Mouse (Mus musculus): ENCODE data around the gene 1700017D01Rik.

1700017D01Rik gene

DNA sequence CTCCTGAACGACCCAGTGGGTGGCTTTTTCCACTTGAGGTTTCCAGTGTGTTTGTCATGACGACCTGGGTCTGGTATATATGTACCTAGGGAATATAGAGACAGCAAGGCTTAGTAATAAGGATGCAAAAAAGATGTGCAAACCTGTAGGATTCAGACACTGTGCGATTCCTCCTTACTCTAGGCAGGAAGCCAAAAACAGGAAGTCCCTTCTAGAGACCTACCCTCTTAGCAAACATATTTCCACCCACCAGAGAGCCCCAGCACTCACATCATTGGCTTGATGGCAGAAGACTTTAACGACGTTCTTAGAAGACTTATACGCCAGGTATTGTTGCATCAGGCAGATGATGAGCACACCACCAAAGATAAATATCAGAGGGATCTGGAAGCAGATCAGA, 82.7 kb downstream of the 1700017D01Rik start:
- DNase-seq (ENCODE audit: low spot score): no peak

All from urinary bladder, postnatal 14 days (tissue).